Mouse (Mus musculus) MEL-GATA-1-ER (cell line): ENCODE data around the gene Otud1.
A peak's percentile ranks its signal among the peaks of the same experiment; 100 is the strongest.

Experiments
- DNase-seq: peaks from one replicate; pipeline ENCODE4 v3.0.0-alpha.2; 2012; ENCODE audit warnings: low read depth; ENCODE audit errors: extremely low read depth

The Otud1 gene

GRCm38 (mm10) chr2:19670851-19671688 lies 13.5 kb downstream of the Otud1 start:
- no peak for DNase-seq

GRCm38 (mm10) chr2:19682997-19683396 lies 25.4 kb downstream of the Otud1 start:
- DNase-seq: no peak

- no peak for DNase-seq
Observed at GRCm38 (mm10) chr2:19685489-19686147, 28.1 kb downstream of the Otud1 start.

- DNase-seq: peak; percentile 50
Observed at GRCm38 (mm10) chr2:19690094-19690493, 32.5 kb downstream of the Otud1 start.

DNA sequence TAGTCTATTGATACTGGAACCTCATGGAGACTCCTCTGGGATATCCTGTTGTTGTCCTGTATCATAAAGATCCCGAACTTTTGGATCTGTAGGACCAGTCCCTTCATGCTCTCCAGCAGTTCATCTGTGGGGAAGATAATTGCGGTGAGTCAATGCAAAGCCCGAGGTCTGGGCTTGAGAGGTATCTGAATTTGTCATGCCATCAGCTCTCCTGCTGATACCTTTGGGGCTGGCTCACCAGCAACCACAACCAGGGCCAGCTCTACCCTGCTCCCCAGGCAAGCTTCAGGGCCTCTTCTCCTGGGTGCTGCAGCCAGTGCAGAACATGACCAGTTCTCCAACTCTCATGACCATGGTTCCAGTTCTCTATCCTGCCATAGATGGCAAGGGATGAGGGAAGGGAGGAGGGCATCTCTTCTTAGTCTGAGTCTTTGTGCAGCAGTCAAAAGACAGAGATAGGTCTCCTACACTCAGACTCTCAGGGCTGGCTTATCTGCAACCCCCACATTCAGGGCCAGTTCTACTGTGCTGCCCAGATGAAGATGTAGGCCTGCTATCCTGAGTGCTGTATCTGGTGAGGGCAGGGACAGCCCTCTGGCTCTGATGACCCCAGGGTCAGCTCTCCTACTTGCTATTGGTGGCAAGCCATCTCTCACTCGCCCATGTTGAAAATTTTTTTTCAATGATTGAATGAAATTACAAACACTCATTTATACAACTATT lies 42.2 kb downstream of the Otud1 start:
- no peak for DNase-seq

DNA sequence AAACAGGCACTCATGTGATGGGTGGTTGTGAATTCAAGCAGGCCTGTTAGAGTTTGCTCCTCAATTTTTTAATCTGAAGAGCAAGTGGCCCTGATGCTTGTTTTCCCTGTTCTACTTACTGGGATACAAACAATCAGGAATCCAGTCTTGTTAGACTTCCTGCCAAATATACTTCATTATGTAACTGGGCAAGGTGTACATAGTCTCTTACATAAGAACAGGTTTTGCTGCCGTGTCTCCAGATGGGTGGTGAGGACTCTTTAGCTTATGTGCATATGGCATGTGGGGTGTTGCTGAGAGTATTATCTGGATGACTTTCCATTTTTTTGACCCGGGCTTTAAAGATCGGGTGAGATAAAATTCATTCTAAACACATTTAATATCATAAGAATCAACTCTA lies 43.8 kb downstream of the Otud1 start:
- no peak for DNase-seq

DNA sequence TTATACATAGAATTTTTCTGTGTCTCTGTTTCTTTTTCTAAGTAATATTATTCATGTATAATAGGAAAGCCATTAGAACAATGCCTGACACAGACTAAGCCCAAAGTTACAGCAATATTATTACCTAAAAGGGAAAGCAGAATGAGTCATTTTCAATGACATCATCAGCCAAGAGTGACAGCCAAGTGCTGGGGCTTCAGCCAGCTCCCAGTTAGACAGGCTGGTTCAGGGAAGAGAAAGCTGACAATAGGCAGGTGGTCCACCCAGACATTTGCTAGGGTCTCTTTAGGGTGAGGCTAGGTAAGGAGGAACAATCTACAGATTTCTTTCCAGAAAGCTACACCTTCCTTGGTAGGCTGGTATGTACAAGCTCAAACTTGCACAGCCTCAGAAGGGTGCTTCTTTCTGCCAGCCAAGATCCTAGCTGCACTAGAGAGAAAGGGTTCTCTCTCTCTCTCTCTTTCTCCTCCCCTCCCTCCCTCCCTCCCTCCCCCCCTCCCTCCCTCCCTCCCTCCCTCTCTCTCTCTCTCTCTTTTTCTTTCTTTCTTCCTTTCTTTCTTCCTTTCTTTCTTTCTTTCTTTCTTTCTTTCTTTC lies 45.6 kb downstream of the Otud1 start:
- DNase-seq: no peak

- DNase-seq: no peak
Observed at GRCm38 (mm10) chr2:19703670-19704069, 46.1 kb downstream of the Otud1 start.

- DNase-seq: no peak
Observed at GRCm38 (mm10) chr2:19704272-19704671, 46.7 kb downstream of the Otud1 start.

GRCm38 (mm10) chr2:19706886-19707285 lies 49.3 kb downstream of the Otud1 start:
- no peak for DNase-seq
